Mouse (Mus musculus): ENCODE data around the gene Nptx2.

Nptx2 gene

DNA sequence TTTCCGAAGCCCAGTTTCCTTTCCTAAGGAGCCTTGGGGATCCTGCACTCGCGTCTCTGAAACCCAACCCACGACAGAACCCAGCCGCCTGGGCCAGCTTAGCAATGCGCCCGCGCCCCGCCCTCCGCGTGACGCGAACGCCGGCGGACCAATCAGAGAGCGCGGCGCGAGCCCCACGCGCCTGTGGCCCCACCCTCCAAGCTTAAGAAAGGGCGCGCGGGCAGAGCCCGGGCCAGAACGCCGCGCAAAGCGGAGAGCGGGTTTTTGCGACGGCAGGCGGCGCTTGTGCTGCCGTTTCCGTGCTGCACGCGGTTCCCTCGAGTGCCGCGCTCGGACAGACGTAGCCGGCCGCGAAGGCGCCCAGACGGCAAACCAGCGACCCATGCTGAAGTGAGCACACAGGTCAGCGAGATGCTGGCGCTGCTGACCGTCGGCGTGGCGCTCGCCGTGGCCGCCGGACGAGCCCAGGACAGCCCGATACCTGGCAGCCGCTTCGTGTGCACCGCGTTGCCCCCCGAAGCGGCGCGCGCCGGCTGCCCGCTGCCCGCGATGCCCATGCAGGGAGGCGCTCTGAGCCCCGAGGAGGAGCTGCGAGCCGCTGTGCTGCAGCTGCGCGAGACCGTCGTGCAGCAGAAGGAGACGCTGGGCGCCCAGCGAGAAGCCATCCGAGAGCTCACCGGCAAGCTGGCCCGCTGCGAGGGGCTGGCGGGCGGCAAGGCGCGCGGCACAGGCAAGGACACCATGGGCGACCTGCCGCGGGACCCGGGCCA, at the start of gene Nptx2:
Nptx2 (plus strand) TSS at position 250 of the 770 bp plus-strand sequence.
- DNase-seq (ENCODE audit: low read depth, low spot score) = peak; percentile 81

DNA sequence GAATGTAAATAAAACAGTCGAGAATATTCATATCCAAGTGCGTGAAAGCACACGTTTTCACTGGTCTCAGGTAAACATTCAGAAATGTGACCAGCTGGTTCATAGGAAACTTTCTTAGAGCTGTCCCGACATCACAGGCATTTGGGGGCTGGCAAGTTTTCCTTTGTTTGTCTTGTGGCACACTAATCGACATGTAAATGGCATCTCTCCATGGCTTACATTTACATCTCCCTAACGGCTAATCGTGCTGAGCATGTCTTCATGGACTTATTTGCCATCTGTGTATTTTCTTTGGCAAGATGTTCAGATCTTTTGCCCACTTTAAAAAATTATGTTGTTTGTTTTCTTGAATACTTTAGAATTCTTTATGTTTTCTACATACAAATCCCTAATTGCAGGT, 49.2 kb upstream of the Nptx2 start:
- no peak for DNase-seq (ENCODE audit: low read depth, low spot score)

DNA sequence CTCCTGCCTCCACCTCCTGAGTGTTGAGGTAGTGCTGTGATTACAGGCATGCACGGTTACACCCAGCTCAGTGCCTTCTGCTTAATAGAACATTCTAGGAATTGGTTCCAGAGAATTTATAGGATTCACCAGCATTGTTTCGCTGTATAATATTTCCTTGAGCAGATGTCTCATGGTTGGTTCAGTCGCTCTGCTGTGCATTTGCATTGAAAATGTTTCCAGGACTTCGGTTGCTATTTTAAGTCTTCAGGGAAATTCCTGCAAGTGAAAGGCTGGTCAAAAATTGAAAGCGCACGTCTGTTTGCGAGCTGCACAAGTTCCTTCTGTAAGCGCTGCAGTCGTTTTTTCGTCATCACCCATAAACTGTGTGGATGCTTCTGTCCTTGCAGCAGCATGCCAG, 41.5 kb upstream of the Nptx2 start:
- no peak for DNase-seq (ENCODE audit: low read depth, low spot score)

DNA sequence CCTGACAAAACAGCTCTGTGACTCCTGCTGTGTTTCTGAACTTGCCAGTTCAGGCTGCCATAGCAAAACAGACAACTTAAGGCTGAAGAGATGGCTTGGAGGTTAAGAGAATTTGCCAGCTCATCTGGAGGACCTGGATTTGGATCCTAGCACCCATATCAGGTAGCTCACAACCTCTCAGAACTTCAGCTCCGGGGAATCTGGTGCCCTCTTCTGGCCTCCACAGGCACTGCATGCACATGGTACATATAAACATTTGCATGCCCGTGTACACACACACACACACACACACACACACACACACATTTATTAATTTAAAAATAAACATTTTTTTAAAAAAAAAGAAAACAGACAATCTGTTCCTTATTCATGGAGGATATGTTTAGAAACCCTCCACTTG, 40.0 kb upstream of the Nptx2 start:
- no peak for DNase-seq (ENCODE audit: low read depth, low spot score)

DNA sequence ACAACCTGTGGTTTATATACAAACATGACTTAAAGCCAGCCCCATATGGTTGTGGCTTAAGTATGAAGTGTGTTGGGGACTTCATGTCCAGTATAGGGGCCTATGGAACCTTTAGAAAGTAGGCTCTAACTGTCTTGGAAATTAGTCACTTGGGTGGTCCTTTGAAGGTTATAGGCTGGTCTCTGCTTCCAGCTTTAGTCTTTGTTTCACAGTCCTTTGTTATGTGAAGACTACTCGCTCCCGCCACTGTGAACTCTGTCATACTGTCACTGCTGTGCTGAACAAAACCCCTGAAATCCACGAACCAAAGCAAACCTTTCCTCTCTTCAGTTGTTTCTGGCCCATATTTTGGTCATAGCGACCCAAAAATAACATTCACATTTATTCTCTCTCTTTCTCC, 39.5 kb upstream of the Nptx2 start:
- no peak for DNase-seq (ENCODE audit: low read depth, low spot score)

DNA sequence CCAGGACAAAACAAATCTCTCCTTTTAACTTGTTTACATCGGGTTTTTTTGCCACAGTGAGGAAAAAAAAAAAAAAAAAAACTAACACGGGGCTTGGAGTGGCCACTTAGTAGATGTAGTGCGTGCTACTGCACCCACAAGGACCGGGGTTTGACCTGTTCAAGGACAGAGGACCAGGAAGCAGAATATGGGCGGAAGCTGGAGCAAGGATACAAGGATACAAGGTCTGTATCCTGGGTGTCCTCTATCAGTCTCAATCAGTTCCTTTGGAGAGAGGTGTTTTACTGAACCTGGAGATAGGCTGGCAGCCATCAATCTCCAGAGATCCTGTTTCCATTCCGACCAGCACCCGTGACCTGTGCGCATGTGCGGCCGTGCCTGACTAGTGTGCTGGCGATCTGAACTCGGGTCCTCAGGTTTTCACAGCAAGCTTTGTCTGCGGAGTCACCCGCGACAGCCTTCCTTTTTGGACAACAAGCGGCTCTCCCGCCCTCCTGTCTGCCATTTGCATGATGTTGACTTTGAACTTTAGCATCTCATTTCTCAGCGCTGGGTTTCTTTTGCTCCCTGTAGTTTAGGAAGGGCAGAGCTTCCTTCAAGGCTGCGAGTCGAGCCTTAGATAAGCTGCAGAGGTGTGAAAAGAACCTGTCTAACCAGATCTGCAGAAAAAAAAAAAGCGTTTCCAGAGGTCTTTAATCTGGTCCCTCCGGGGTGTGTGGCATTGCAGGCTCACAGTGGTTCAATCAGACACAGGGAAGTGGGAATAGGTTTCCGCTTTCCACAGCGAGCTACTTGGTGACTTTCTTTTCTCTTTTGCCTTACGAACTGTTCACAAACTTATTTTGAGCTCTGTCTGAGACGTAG, 38.8 kb upstream of the Nptx2 start:
- no peak for DNase-seq (ENCODE audit: low read depth, low spot score)

DNA sequence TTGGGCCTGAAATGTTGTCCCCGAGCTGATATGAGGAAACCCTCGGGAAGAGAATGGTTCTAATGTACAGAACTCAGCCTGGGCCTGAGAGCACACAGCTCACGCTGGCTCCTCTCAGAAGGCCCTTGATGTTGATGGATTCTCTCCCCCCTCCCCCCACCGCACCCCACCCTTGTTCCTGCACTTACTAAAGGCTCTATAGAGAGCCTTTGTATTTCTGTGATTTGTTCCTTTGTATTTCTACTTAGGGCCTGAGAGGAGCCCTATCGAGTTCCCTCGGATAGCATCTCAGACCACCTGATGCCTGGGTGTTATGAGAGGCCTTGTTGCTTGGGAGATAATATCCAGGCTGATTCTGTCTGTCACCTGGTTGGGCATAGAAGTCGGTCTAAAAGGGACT, 36.3 kb upstream of the Nptx2 start:
- DNase-seq (ENCODE audit: low read depth, low spot score) = no peak

DNA sequence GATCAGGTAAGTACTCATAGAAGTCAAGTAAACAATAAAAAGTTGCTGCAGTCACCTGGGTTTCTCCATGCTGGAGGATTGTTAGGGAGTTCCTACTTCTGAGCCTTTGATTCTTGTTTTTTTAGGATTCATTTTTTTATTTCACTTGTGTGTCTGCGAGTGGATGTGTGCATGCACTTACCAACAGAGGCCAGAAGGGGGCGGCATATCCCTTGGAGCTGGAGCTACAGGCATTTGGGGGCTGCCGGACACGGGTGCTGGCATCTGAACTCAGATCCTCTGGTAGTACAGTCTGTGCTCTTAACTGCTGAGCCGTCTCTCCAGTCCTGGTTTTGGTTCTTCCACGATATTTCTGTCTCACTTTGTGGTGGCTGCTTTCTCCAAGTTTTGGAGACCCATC, 31.0 kb upstream of the Nptx2 start:
- DNase-seq (ENCODE audit: low read depth, low spot score) = no peak

DNA sequence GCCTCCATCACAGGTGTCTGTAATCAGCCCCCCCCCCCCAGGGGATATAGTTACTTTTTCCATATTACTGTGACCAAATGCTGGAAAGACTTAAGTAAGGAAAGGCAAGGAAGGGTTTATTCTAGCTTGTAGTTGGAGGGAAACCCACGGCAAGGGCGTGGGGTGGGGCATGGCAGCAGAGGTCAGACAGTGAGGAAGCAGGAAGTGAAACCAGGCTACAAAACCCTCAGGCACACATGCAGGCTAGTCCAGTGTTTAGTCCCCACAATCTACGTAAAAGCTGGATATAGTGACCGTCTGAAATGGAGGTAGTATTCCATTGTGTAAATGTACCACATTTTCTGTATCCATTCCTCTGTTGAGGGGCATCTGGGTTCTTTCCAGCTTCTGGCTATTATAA, 30.5 kb upstream of the Nptx2 start:
- no peak for DNase-seq (ENCODE audit: low read depth, low spot score)

DNA sequence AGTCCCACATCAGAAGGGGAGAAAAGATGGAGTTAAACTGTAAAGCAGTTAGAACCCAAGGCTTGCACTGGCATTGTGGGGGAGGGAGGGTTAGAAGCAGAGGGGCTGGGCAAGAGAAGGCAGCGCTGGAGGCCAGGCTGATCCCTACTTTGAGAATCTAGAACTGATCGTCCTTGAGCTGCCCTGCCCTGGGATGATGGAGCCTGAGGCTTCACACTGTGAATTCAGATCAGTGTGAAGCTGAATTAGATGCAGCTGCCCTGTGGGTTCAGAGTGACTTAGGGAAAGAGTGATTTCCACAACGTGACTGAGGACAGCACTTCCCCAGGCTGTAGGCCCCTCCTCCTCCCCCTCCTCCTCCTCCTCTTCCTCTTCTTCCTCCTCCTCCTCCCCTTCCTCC, 25.6 kb upstream of the Nptx2 start:
- DNase-seq (ENCODE audit: low read depth, low spot score) = no peak

DNA sequence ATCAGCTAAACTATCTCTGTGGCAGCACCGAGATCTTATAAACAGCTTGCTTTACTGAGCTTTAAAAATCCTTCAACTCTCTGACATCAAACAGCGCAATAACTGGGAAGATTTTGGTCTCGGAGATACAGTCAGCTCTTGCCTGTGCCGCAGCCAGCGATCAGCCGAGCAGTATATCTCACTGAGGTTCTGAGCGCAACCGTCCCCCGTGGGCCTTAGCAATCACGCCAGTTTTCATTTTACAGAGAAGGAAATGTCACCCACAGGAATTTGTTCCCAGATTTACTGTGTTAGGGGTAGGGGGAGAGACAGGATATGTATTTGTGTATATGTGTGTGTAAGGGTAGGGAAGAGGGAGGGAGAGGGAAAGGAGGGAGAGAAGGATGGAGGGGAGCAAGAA, 20.9 kb upstream of the Nptx2 start:
- no peak for DNase-seq (ENCODE audit: low read depth, low spot score)

DNA sequence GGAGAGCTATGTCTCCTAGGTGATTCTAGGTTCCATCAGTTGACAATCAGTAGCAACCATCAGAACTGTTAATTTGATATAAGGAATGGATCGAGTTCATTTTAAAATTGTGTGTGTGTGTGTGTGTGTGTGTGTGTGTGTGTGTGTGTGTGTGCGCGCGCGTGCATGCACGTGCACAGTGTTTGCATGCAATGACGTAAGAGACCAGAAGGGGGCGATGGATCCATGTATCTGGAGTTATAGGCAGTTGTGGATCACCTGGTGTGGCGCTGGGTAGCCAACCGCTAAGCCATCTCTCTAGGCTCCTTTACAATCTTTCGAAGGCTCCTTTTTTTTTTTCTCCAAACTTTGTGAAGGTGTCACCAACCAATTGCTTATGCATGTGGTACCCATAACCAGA, 16.6 kb upstream of the Nptx2 start:
- DNase-seq (ENCODE audit: low read depth, low spot score) = no peak

DNA sequence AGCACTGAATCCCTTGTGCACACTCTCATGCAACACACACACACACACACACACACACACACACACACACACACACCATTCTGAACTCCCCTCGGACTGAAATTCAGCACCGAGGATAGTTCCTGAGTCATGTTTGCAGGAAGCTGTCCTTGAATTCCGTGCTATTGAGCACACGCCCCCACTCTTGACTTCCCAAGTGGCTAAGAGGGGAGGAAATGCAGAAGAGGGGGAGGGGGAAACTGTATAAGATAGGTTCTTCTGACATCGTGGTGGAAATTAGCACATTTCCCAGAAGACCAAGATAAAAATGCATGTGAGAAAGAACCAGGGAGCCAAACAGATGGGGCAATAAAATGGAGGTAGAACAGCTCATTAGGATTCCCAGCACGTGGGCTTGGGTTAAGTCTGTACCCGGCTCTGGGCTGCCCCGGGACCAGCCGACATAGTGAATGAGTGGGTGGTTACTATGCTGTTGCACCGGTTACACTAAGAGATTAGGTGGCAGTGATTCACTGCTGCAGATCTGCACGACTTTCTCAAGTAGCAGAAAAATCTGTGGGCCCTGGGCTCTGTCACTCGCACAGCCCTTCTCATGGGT, 2.9 kb upstream of the Nptx2 start:
- DNase-seq (ENCODE audit: low read depth, low spot score) = no peak

DNA sequence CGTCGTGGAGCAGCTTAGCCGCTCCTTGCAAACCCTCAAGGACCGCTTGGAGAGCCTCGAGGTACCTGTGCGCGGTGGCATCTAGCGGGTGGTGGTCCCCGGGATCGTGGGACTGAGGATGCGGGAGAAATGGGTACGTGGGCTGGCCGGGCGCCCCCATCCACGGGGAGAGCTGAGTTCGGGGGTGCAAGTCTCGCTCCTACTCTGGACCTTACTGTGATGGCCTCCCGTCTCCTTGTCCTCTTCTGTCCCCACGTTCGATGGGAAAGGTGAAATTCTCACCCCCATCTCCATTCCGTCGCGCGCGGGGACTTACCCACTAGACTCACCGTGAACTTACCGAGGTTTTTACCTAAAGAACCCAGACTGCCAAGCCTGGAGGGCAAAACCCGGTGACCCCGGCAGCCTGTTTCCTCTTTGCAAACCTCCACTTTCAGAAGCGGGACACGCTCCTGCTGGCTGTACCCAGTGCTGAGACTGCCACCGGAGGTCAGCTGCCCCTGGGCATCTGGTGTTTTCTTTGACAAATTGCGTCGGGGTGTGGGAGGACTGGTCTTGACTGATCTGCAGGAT, 807 bp downstream of the Nptx2 start:
- DNase-seq (ENCODE audit: low read depth, low spot score) = no peak

DNA sequence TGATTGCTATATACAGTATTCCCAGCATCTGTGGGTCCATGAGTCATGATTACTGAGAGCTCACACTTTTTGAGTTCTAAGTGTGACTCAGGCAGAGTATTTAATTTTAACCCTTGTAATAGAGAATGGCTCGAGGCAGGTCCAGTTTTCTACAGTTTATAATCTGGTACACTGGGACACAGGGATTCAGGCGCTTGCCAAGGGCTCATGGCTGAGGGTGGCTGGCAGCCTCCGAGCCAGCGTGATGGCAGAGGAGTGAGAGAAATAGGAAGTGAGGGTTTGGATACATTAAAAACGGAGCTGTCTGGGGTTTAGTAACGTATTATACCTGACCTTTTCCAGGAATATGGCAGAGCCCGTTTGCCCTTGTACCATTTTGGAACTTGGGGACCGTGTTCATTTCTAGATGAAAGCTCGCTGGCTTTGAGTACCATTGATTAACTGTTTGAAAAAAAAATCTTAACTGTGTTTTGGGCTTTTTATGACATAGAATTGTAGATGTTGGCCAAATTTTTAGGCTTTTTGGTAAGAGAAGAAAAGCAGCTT, 1.7 kb downstream of the Nptx2 start:
- no peak for DNase-seq (ENCODE audit: low read depth, low spot score)

DNA sequence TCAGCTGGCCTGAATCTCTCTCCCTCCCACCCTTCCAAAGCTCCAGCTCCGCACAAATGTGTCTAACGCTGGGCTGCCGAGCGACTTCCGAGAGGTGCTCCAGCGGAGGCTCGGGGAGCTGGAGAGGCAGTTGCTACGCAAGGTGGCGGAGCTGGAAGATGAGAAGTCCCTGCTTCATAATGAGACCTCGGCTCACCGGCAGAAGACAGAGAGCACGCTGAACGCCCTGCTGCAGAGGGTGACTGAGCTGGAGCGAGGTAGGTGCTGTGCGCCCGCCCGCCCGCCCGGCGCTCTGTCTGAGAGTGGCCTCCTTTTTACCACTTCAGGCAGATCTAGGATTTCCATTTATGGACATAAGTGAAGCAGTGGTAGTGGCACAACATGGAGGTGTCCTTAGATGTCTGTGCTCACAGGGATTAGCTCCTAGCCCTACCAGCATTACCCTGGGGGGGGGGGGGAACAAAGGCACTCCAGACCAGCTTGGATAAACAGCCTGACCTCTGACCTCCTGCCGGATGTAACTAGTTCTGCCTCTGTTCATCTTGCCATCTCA, 2.5 kb downstream of the Nptx2 start:
- no peak for DNase-seq (ENCODE audit: low read depth, low spot score)

DNA sequence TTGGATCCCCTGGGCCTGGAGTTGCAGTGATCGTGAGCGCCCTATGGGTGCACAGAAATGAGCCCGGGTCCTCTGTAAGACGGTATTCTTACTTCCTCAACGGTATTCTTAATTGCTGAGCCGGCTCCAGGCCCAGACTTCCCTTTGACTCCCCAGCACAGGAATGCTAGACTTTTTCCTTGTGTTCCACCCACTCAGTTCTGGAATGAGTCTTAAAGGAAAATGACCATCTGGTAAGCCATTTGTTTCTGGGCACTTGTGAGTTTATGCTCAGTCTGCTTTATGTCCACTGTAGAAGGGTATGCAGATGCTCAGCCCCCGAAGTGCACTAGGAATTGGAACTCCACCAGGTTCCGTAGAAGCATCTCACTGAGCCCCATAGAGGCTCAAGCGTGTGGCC, 4.3 kb downstream of the Nptx2 start:
- no peak for DNase-seq (ENCODE audit: low read depth, low spot score)

DNA sequence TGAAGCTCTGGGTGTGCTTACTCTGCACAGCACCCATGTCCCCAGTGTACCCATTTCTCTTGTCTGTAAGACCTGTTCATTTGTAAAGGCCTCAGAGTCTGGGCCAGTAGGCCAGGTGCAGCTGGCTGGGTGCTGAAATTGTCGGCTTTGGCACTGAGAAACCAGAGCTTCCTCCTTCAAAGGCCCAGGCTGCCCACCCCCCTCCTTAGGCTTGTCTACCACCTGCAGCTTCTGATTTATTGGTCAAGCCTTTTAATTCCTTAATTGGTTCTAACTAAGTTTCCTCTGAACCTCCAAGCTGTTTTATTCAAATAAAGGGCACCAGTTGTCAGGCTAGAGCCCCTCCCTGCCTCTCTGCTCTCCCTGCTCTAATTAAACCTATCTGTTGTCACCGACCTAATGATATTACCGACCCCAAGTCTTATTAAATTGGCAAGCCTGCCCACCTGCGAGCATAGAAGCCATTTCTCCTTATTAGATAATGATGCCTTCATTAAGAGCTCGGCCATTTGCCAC, 5.0 kb downstream of the Nptx2 start:
- no peak for DNase-seq (ENCODE audit: low read depth, low spot score)

DNA sequence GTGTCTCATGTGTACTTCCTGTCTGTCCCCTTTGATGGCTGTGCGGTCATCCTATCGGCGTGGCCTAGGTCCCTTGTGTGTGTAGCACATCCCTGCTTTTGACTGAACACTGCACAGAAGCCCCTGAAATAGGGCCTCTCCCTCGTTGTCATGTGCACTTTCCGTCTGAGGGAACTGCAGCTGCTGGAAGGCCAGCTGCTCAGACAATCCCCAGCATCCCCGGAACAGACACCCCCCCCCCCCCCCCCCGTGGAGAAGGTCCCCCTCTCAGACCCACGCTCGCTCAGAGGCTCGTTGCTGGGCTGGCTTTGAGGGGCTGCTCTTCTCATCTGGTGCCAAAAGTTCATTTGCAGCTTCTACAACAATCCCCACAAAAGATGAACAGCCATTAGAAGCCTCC, 11.0 kb downstream of the Nptx2 start:
- DNase-seq (ENCODE audit: low read depth, low spot score) = no peak

DNA sequence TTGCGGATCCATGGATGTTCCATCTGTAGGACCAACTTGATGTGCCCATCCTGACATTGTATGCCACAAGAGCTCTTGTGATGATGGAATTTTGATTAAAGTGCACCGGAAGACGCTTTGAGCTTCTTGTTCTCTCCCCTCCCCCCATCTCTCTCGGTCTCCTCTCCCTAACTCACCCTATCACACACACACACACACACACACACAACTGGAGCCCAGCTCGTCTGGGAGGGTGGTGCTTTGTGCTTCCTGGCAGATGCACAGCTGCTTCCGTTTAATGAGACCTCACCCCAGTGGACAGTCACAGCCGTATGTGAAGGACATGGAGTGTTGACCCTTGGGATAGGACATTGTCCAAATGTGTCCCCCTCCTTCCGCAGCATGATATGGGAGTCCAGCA, 11.7 kb downstream of the Nptx2 start:
- DNase-seq (ENCODE audit: low read depth, low spot score) = no peak

DNA sequence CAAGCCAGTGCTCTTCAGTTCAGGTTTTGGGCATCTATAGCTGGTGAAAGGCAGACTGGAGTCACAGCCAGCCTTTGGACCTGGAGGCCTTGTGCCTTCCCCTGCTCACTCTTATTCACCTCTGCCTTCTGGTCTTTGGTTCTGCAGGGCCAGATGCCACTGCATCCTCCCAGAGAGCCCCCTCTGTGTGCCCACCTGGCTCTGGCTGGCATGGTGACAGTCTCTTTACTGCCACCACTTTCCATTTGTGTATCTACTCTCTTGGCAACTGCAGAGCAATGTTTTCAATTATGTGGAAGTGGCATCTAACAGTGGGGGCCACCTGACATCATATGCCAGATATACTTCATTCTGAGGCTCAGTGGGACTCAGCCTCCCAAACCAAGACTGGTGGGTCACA, 12.8 kb downstream of the Nptx2 start:
- DNase-seq (ENCODE audit: low read depth, low spot score) = no peak

DNA sequence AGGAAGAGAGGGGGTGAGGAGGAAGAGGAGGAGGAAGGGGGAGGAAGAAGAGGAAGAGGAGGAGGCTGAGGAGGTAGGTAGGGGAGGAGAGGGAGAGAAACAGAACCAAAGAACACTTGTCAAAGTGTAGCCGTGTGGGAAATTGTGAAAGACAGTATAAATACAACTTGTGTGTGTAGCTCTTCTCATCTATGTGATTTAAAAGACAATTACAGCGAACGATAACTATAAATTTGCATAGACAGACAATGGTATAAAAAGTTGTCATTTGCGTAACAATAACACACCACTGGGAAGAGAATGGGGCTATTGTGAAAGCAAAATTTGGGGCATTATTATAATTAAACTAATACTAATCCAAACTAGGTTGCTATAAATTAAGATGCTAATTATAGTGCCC, 20.0 kb downstream of the Nptx2 start:
- DNase-seq (ENCODE audit: low read depth, low spot score) = no peak
